Mouse (Mus musculus): ENCODE results near the gene Lrrfip1.

Gene Lrrfip1

GRCm38 (mm10) chr1:91056416-91056815 is 57.9 kb downstream of the Lrrfip1 start:
- DNase-seq (ENCODE audit: low spot score) = no peak

DNA sequence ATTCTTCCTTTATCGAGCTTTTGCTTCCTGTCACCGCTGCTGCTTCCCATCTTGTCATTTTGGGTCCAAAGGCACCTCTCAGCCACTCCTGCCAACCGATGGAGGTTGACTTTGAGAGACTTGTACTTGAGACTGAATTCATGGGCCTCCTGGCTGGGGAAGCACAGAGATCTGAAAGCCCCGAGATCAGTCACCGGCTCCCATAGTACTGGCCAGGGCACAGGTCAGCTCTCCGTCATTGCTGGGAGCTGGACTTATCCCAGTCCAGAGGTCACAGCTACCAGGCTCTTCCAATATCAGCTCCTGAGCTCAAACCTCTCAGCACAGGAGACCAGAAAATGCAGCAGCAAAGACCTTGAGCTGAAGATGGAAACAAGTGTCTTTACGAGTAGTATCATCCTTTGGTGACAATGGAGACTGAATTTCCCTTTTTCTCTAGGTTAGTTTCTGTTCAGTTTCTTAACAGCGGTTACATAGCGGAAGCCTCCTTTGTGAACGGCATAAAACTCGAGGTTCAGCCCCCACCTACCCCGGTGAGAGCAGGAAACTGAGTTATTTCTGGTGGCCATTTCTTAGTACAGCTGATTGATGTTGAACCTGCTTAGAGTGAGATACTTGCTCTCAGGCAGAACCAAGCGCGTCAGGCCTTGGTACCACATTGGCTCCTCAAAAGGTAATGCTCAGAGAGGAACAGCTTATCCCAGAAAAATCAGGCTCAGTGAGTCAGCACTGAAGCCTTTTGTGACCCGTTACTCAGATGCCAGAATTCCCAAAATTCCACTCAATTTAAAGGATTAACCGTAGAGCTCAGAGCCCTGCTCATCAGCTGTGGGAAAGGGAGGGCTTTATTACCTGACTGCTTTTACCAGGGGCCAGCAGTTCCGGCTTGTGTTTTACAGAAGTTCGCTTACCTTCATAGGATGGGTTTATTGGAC is 59.0 kb downstream of the Lrrfip1 start:
- peak; percentile 27 for DNase-seq (ENCODE audit: low spot score)

DNA sequence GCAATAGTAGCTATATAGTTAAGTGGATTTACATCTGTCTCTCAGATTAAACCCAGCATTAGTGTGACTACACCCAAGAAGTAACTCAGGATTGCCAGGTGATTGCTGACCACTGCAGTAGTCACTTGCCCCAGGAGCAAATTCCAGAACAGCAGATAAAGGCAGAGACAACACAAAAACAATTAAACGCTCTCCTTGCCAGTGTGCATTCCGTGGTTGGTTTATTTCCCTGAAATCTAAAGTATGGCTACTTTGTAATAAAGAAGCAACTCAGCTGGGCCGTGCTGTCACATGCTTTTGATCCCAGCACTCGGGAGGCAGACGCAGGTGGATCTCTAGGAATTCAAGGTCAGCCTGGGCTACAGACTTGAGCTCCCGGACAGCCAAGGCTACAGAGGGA is 59.7 kb downstream of the Lrrfip1 start:
- no peak for DNase-seq (ENCODE audit: low spot score)

DNA sequence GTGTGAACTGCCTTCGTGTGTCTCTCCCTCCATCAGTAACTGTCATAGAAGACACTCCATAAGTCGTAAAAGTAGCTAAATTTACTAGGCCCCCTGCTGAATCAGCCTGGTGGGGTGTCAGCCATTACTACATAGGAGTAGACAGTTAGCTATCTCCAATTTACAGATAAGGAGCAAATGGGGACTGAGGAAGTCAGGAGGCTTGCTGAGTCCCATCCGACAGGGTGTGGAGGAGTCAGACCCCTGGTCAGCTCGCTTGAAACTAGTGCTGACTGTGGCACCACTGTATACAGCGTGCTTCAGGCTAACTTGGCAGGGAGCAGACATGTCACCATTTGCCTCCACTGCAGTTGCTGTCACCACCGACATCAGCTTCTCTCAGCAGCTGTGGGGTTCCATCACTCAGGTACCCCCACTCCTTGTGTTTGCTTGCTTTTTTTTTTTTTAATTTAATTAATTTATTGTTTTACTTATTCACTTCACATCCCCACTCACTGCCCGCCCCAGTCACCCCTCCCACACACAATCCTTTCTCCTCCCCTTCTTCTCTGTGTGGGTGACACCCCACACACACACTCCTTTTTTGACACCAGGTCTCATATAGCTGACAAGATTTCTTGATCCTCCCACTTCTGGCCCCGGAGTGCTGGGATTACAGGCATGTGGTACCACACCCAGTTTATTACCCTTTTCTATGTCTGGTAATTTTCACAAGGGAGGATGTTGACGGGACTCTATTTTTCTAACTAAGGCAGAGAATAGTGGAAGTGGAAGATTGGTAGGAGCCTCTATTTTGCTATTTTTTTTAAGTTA is 61.5 kb downstream of the Lrrfip1 start:
- no peak for DNase-seq (ENCODE audit: low spot score)

- no peak for DNase-seq (ENCODE audit: low spot score)
Measured at GRCm38 (mm10) chr1:91061105-91061504, 62.6 kb downstream of the Lrrfip1 start.

DNA sequence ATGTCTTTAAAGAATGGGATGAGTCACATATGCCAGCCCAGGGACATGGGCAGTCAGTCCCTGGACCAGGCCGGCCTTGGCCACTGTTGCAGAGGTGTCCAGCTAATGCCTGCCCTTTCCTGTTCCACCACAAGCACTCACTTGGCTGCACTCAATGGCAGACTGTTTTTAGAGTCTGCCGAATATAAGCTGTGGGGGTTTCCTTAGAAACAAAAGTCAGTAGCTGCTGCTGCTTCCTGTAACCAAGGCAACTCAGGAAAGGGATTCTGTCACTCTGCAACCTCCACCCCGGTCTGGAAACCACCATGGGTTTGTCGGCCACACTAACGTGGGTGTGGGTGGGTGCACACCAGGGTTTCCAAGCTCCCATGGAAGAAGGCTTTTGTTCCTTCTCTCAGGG is 63.8 kb downstream of the Lrrfip1 start:
- DNase-seq (ENCODE audit: low spot score) = no peak

GRCm38 (mm10) chr1:91064053-91064452 is 65.5 kb downstream of the Lrrfip1 start:
- DNase-seq (ENCODE audit: low spot score) = no peak

DNA sequence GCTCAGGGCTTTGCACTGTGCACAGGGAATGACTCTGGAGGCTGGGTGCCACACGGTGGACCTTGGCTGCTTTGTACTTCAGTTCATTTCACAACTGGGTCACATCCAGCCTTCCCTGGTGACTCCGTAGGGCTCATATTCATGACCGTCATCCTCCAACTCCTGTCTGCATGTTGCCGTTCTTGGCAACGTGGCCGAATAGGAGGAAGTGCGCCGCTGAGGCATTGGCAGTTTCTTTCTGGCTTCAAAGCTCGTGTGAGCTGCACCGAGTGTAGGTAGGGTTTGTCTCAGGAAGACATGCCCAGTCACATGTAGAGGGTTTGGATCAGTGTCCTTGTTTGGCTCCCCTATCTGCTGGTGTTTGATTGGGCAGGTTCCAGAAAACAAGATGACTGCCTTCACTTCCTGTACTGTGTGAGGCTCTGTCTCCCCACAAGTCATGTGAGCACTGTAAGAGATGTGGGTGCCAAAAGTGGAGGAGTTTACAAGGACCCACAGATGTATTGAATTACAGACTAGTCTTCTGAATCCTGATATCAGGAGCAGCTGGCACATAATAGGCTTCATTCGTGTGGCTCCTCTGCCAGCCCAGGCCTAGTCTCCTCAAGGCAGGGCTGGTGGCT is 66.5 kb downstream of the Lrrfip1 start:
- DNase-seq (ENCODE audit: low spot score) = no peak

DNA sequence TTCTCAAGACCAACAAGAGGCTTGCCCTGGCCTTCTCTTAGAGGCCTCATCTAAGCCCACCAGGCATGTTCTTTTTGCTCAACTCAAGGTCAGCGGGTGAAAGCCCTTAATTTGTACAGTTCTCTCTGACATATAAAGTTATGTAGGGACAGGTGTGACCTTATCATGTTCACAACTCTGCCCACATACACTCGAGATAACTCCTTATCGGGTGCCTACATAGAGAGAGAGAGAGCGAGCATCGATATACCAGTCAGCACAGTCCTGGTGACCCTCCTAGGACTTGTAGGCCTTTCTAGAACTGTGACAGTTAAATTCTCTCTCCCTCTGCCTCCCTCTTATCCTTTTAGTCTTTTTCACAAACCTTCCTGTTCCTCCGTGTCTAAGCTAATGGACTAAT is 67.5 kb downstream of the Lrrfip1 start:
- DNase-seq (ENCODE audit: low spot score) = no peak

DNA sequence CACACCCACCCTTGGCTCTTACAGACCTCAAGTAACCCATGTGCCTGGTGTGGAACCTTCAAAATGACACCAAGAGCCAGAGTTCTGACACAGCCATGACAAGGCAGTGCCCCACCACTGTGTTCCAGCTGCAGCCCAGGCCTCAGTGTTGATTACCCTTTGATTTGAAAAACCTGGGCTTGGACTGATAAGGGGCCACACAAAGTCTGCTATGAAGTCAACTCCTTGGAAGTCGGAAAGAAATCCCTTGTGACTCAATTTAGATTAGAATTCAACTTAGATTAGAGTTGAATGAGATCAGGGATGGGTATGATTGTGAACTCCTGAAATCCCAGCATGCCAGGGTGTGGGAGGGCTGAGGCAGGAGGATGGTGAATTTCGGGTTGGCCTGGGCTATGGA is 68.1 kb downstream of the Lrrfip1 start:
- DNase-seq (ENCODE audit: low spot score) = no peak

DNA sequence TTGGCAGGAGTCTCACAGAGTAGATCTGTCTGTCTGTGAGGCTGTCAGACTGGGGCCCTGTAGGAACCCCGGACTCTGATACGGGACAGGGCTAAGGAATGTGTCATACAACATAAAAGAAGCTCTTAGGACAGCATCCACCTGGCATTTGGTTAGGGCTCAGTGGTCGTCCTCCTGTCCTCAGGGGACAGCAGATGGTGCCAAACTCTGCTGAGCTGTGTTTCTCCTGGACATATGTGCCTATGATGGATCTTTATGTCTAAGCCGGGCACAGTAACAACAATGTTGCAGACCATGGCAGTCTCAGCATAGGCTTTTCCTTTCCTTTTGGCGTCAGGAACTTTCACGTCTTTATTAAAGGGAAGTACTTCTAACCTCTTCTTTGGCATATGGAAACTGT is 69.2 kb downstream of the Lrrfip1 start:
- DNase-seq (ENCODE audit: low spot score) = no peak

- DNase-seq (ENCODE audit: low spot score) = no peak
Measured at GRCm38 (mm10) chr1:91069575-91069974, 71.0 kb downstream of the Lrrfip1 start.

GRCm38 (mm10) chr1:91070547-91070946 is 72.0 kb downstream of the Lrrfip1 start:
- no peak for DNase-seq (ENCODE audit: low spot score)

DNA sequence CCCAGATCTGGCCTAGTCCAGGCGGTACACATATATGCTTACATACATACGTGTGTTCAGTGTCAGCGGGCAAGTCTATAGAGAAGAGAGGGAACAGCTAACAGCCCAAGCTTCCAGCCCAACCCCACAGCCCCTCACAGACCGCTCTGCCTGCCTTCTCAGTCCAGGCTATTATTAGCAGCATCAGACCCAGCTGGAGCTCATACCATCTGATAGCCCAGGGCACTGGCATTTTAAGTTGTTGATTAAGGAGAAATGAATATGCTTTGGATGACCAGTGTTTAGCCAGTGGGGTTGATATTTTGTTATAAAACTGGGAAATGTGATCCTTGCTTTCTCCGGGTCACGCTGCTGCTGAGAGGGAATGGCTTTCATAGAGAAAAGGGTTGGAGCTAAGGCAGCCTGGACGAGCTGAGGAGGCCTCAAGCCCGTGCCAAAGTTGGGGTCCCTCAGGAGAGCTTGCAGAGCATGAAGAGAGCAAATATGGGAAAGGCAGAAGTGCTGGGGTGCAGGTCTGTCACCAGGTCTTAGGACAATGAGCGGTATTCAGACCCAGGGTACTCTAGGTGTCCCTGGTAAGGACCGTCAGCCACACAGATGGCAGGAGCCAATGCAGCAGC is 73.2 kb downstream of the Lrrfip1 start:
- no peak for DNase-seq (ENCODE audit: low spot score)

GRCm38 (mm10) chr1:91076946-91077345 is 78.4 kb downstream of the Lrrfip1 start:
- no peak for DNase-seq (ENCODE audit: low spot score)

GRCm38 (mm10) chr1:91077456-91077855 is 78.9 kb downstream of the Lrrfip1 start:
- no peak for DNase-seq (ENCODE audit: low spot score)

DNA sequence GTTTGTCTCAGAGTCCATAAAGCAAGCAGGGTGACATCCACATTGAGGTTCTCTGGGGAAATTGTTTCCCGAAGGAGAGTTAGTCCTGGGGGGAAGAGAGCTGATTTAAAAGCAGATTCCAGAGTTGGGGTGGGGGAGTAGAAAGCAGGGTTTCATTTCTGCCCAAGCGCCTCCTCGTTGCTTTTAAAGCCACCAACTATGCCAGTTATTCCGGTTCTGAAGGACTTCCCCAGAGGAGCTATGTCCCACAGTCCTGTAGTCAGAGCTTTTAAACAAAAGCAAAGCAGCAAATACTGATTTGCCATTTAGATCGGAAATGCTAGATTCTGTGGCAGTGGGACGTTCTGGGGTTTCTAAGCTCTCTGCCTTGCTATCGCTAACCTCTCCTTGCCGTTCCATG is 79.4 kb downstream of the Lrrfip1 start:
- DNase-seq (ENCODE audit: low spot score) = no peak

DNA sequence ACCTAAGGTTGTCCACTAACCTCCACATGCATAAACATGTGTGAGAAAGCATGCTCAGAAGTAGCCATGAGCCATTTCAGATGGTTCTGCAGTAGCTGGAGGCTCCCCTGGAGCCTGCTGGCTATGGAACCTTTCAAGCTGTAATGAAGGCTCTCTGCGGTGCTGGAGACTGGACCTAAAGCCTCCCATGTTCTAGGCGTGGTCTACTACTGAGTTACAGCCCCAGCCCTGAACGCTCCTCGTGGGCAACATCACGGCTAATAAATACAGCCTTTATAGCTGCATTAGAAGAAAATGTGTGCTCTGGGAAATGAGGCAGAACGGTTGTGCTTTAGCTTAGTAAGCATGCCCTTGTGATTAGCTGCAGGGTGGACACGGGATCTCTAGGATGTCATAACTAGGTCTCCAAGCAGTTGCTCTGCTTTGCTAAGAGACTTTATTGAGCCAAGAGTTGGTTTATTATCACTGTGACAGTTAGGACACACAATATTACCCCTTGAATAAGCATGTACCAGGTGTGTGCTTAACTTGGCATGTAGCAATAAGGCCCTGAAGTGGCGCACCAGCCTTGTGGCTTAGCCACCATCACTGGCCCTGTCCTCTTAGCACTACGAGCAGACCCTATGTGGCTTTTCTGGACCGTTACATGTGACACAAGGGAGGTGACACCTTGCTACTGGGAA is 81.3 kb downstream of the Lrrfip1 start:
- no peak for DNase-seq (ENCODE audit: low spot score)

DNA sequence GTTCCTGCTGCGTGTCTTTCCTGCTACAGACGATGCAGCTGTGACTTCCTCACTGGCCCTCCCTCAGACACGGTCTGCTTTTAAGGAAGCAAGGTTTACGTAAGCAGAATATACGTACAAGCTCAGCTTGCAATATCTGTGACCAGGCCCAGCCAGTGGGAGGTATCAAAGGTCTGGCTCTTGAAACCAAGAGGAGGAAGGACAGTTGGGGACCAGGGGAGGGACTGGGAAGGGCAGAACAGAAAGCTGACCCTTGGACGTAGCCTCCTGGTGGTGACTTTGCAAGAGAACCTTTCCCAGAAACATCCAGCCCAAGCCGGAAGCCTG is 81.8 kb downstream of the Lrrfip1 start:
- DNase-seq (ENCODE audit: low spot score) = no peak

DNA sequence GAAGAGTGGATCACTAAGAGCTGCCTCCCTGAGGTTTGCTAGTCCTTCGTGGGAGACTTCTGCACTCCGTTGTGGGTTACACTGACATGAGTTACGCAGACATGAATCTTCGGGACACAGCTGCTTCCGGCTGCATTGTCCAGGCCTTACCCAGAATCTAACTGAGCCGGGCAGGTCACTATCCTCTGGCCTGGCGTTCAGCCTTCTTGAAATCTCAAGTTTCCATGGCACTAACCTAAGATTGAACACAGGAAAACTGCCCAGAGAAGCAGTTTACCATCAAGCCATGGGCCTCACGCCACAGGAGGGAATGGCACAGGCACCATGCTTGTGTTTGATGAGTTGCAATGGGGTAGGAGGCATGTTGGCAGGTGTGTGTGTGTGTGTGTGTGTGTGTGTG is 85.8 kb downstream of the Lrrfip1 start:
- DNase-seq (ENCODE audit: low spot score) = no peak

- no peak for DNase-seq (ENCODE audit: low spot score)
Measured at GRCm38 (mm10) chr1:91085009-91085408, 86.5 kb downstream of the Lrrfip1 start.

- no peak for DNase-seq (ENCODE audit: low spot score)
Measured at GRCm38 (mm10) chr1:91085686-91086085, 87.1 kb downstream of the Lrrfip1 start.
